Mouse (Mus musculus) embryonic facial prominence, embryonic 15.5 days (tissue): ENCODE measurements around the gene a. TPM values are rescaled to one million over a fixed set of nuclear protein-coding genes. Genes with fewer than 3 reads are reported as not detected.
A peak's percentile ranks its signal among the peaks of the same experiment; 100 is the strongest.

Experiments
- ATAC-seq: fragments of 200-750 bp; cut with Nextera tagmentation; 2 replicates; pipeline ENCODE4 v1.8.0; 2017; ENCODE audit warnings: low read depth, moderate TSS enrichment; ENCODE audit not compliant: insufficient number of reproducible peaks, low FRiP score, low TSS enrichment
- H3K27ac ChIP-seq: fragments of 300-500 bp; sonication (generic); replicated peaks from 2 replicates; pipeline ENCODE4 v1.5.1; 2015; ENCODE audit warnings: mild to moderate bottlenecking, inconsistent platforms
- H3K27me3 ChIP-seq: fragments of 300-500 bp; sonication (generic); 2 replicates; pipeline ENCODE4 v1.6.1; 2015; ENCODE audit warnings: inconsistent platforms
- H3K36me3 ChIP-seq: fragments of 300-500 bp; sonication (generic); 2 replicates; pipeline ENCODE4 v1.6.1; 2015; ENCODE audit warnings: mild to moderate bottlenecking, inconsistent platforms
- H3K4me1 ChIP-seq: fragments of 300-500 bp; sonication (generic); 2 replicates; pipeline ENCODE4 v1.6.1; 2015; ENCODE audit warnings: inconsistent platforms
- H3K4me2 ChIP-seq: fragments of 300-500 bp; sonication (generic); replicated peaks from 2 replicates; pipeline ENCODE4 v1.6.1; 2015; ENCODE audit warnings: mild to moderate bottlenecking, inconsistent platforms
- H3K4me3 ChIP-seq: fragments of 300-500 bp; sonication (generic); replicated peaks from 2 replicates; pipeline ENCODE4 v1.5.1; 2015; ENCODE audit warnings: mild to moderate bottlenecking, inconsistent platforms
- H3K9ac ChIP-seq: fragments of 300-500 bp; sonication (generic); 2 replicates; pipeline ENCODE4 v1.6.1; 2015; ENCODE audit warnings: inconsistent platforms
- H3K9me3 ChIP-seq: fragments of 300-500 bp; sonication (generic); replicated peaks from 2 replicates; pipeline ENCODE4 v1.6.1; 2016; ENCODE audit warnings: inconsistent platforms
- WGBS: fragments of 180-500 bp; shearing (Covaris S2); methylation state at CpG from one replicate; pipeline ENCODE4 v1.1.7; 2015; 5-methylcytosine and 5-hydroxymethylcytosine counted together
- polyA plus RNA-seq: library from polyadenylated mRNA; unstranded; fragments of >200 nt; fragmentation: Nextera tagmentation; extraction: Ambion mirVana; gene quantifications from 2 replicates; pipeline ENCODE4 v1.2.1, GENCODE M21; 2015

a gene
- polyA plus RNA-seq, 1 experiment from 2014 or later = 18.8 TPM

- 76% methylated on average over 1 of the region's 1 CpGs for WGBS
- Histone ChIP-seq H3K9ac (no peak overlapping the region), H3K4me2 (no peak overlapping the region), H3K36me3 (peaks cover 21% of the 10 kb centered on the region), H3K4me3 (no peak overlapping the region), H3K4me1 (no peaks in the 10 kb centered on the region), H3K9me3 (no peaks in the 10 kb centered on the region), H3K27ac (no peak overlapping the region), H3K27me3 (no peaks in the 10 kb centered on the region)
- no peak for ATAC-seq
These were observed 266.2 kb downstream of the a start for GRCm38 (mm10) chr2:155057361-155057760.

DNA sequence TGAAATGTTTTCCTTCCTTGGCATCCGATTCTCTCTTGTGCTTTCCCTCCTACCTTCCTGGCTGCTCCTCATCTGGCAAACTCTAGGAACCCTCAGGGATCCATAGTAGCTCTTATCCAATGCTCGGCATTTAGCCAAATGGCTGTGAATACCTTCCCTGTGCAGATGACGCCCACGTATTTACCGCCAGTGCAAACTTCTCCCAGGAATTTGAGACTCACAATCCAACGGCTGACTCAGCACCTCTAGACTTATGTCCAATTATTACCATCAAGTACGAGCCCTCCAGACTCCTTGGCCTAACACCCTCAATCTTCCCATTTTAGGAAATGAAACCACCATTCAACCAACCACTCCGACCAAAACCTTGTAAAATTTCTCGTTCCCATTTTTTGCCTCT, 279.8 kb downstream of the a start:
- Histone ChIP-seq H3K27me3 (no peaks in the 10 kb centered on the region), H3K4me3 (no peak overlapping the region), H3K36me3 (peaks cover 26% of the 10 kb centered on the region), H3K4me2 (no peak overlapping the region), H3K9ac (no peak overlapping the region), H3K27ac (no peak overlapping the region), H3K9me3 (no peaks in the 10 kb centered on the region), H3K4me1 (peaks cover 21% of the 10 kb centered on the region)
- WGBS = 84% methylated on average over 9 of the region's 9 CpGs
- no peak for ATAC-seq

DNA sequence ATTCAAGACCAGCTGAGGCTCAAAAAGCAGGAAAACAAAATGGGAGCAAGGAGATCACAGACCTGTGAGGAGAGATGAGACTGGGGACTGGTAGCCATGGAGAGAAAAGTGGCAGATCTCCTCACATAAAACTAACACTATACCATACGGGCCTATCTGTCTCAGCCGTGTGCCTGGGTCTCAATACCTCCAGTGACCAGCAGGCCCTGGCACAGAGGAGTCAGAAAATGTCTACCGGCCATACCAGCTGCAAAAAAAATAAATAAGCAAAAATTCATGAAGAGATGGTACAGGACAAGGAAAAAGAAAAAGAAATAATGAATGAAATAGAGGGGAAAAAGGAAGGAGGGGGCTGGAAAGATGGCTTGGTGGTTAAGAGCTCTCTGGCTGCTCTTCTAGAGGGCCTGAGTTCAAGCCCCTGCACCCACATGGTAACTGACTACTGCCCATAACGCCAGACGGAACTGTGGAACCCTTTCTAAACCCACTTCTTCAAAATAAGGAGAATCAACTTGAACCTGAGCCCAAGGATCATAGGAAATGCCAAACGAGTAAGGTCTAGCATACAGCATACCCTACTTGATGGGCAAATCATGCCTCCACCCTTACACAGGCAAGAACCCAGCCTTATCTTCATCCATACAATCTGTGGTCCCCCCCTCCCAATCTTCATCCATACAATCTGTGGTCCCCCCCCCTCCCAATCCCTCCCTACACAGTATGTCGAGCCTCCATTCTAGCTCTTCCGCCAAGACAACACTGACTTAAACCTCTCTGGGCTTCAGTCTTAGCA, 281.3 kb downstream of the a start:
- Histone ChIP-seq H3K4me2 (no peak overlapping the region), H3K4me1 (peaks cover 21% of the 10 kb centered on the region), H3K9ac (no peak overlapping the region), H3K9me3 (no peaks in the 10 kb centered on the region), H3K36me3 (peaks cover 11% of the 10 kb centered on the region), H3K4me3 (no peak overlapping the region), H3K27me3 (no peaks in the 10 kb centered on the region), H3K27ac (no peak overlapping the region)
- no peak for ATAC-seq
- WGBS = 77% methylated on average over 8 of the region's 8 CpGs

GRCm38 (mm10) chr2:155073347-155073746, 282.1 kb downstream of the a start:
- Histone ChIP-seq H3K9ac (peak overlapping the region; percentile 55; the same call in 1 of the 2 replicates), H3K27me3 (no peaks in the 10 kb centered on the region), H3K4me2 (peak overlapping the region; percentile 73), H3K4me1 (peaks cover 21% of the 10 kb centered on the region), H3K27ac (no peak overlapping the region; the same call in 1 of the 2 replicates), H3K9me3 (no peaks in the 10 kb centered on the region), H3K36me3 (peaks cover 3% of the 10 kb centered on the region; the same call in 1 of the 2 replicates), H3K4me3 (peak overlapping the region; percentile 77)
- 20% methylated on average over 3 of the region's 3 CpGs for WGBS
- ATAC-seq = no peak

DNA sequence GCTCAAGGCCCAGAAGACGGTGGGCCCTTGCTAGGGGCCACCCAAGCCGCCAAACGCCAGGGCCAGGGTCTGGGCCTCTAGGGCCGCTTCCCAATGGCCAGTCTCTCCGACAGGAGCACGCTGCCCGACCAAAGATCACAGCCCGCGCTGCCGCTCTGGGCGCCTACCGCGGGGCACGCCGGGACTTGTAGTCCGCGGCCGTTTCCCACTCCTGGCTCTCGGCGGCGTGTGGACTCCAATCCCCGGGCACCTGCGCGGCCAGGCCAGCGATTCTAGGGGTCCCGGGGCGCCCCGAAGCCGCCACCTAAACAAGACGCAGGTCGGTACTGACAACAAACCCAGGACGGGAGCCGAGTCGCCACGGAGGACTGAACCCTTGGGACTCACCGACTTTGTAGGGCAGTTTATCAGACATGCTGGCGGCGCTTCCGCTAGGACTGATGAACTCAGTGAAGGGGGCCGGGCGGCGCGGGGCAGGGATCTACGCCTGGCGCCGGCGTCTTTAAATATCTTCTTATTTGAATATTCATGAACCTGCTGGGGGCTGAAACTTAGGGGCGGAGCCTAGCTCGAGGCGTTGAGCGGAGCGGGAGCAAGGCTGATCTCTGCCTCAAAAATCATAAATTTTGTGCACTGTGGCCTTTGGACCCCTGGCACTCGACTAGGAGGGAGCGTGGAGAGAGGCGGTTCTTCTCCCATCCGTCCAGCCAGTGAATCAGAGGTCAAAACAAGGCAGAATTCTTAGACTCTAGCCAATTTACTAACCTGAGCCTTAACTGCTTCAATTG, 283.0 kb downstream of the a start, which contains the start of gene Ahcy:
TSS of gene Ahcy (minus strand) at position 520 of the 788 bp plus-strand sequence.
- peak within 1 kb of the TSS; percentile 82 for H3K27ac ChIP-seq
- H3K4me1 ChIP-seq = peaks cover 21% of the 10 kb centered on the region
- H3K27me3 ChIP-seq = no peaks in the 10 kb centered on the region
- no peaks in the 10 kb centered on the region for H3K9me3 ChIP-seq
- under 1% methylated on average over 56 of the region's 56 CpGs for WGBS
- peak within 1 kb of the TSS; percentile 73 for H3K4me2 ChIP-seq
- H3K36me3 ChIP-seq = no peaks in the 10 kb centered on the region
- H3K9ac ChIP-seq = peak within 1 kb of the TSS; percentile 55
- ATAC-seq = peak; percentile 92
- peak within 1 kb of the TSS; percentile 77 for H3K4me3 ChIP-seq

- H3K4me1 ChIP-seq = peaks cover 21% of the 10 kb centered on the region
These were observed 283.6 kb downstream of the a start for GRCm38 (mm10) chr2:155074766-155075330.

GRCm38 (mm10) chr2:155075649-155076048, 284.4 kb downstream of the a start:
- peaks cover 21% of the 10 kb centered on the region for H3K4me1 ChIP-seq

More at GRCm38 (mm10) chr2:155074766-155075330, 283.6 kb downstream of the a start:
- Histone ChIP-seq H3K9ac (peak overlapping the region; percentile 55), H3K36me3 (no peaks in the 10 kb centered on the region), H3K27ac (peak overlapping the region; percentile 82), H3K4me3 (peak overlapping the region; percentile 77), H3K9me3 (no peaks in the 10 kb centered on the region), H3K4me2 (peak overlapping the region; percentile 73), H3K27me3 (no peaks in the 10 kb centered on the region)
- WGBS = 21% methylated on average over 12 of the region's 12 CpGs
- ATAC-seq = peak; percentile 15; the same call in 1 of the 2 replicates

DNA sequence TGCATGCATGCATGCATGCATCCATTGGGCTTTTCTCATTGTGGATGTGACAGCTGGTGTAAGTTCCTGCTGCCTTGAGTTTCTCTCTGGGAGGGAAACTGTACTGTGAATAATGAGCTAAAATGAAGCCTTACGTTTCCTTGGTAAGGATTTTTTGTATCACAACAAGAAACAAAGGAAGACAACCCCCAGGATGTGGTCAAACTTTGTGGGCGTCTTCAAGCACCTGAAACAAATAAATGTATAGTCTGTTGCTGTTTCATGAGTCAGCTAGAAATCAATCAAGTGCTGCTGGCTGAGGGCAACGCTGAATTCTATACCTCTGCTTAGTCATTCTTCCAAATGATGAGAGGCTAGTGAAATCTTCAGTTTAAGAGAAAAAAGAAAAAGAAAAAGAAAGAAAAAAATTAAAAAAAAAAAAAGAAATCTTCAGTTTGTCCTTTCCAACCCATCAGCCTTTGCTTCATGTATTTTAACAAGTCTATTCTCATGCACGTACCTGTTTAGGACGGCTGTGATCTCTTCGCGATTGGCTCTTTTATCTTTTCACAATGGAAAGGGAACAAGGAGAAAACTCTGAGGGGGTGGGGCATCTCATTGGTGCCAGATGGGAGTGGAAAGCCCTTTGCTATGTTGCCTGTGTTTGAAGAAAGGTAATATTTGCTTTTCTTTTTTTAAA, 288.4 kb downstream of the a start:
- Histone ChIP-seq H3K27ac (no peak overlapping the region), H3K9me3 (no peaks in the 10 kb centered on the region), H3K4me2 (no peak overlapping the region), H3K9ac (no peak overlapping the region), H3K4me3 (no peak overlapping the region), H3K4me1 (peaks cover 11% of the 10 kb centered on the region), H3K27me3 (no peaks in the 10 kb centered on the region), H3K36me3 (no peaks in the 10 kb centered on the region)
- WGBS = 32% methylated on average over 7 of the region's 7 CpGs
- ATAC-seq = no peak

More at GRCm38 (mm10) chr2:155075649-155076048, 284.4 kb downstream of the a start:
- WGBS = 80% methylated on average over 6 of the region's 6 CpGs
- no peak for ATAC-seq
- no peaks in the 10 kb centered on the region for H3K27me3 ChIP-seq
- H3K36me3 ChIP-seq = no peaks in the 10 kb centered on the region
- H3K9me3 ChIP-seq = no peaks in the 10 kb centered on the region
- no peak overlapping the region for H3K9ac ChIP-seq
- H3K27ac ChIP-seq = no peak overlapping the region
- H3K4me2 ChIP-seq = no peak overlapping the region
- H3K4me3 ChIP-seq = no peak overlapping the region

- Histone ChIP-seq H3K4me1 (peaks cover 6% of the 10 kb centered on the region), H3K4me3 (no peak overlapping the region), H3K9me3 (no peaks in the 10 kb centered on the region), H3K27ac (no peak overlapping the region), H3K4me2 (no peak overlapping the region), H3K27me3 (no peaks in the 10 kb centered on the region), H3K9ac (no peak overlapping the region), H3K36me3 (no peaks in the 10 kb centered on the region)
- ATAC-seq = no peak
- WGBS = 60% methylated on average over 4 of the region's 4 CpGs
These were observed 289.0 kb downstream of the a start for GRCm38 (mm10) chr2:155080179-155080530.

DNA sequence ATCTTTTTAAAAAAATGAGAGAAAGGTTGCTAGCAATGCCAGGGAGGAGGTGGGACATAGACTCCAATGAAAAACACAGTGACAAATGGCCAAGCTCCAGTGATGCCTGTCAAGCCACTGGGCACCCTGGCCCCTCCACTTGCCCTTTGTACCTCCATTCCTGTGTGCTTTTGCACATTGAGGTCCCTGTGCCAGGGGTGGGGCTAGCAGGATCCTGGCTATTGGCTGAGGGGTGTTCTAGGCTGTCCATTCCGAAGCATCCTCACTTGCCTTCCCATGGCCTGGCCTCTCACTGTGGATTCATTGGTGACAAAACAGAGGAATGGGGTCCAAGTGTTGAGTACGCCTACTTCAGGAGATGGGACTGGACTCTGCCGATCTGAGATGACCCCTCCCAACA, 289.9 kb downstream of the a start:
- 90% methylated on average over 3 of the region's 3 CpGs for WGBS

More for the DNA sequence above, 289.9 kb downstream of the a start:
- H3K9me3 ChIP-seq = no peaks in the 10 kb centered on the region
- no peak overlapping the region for H3K4me2 ChIP-seq
- no peak overlapping the region for H3K9ac ChIP-seq
- no peak for ATAC-seq
- no peaks in the 10 kb centered on the region for H3K36me3 ChIP-seq
- no peak overlapping the region for H3K27ac ChIP-seq
- no peaks in the 10 kb centered on the region for H3K4me1 ChIP-seq
- no peaks in the 10 kb centered on the region for H3K27me3 ChIP-seq
- no peak overlapping the region for H3K4me3 ChIP-seq
